Mouse (Mus musculus) layer of hippocampus, postnatal 10 days (tissue): ENCODE results near the gene Prdm10. TPM values are rescaled to one million over a fixed set of nuclear protein-coding genes. Genes with fewer than 3 reads are reported as not detected.

Experiments
- DNase-seq, 2 experiments: peaks; one replicate each; pipeline ENCODE4 v3.0.0; 2021; ENCODE audit warnings: low spot score in 2 of 2
- long read RNA-seq: library from polyadenylated mRNA; stranded (forward); transcript quantifications from one replicate; pipeline ENCODE4 v2.0.0, GENCODE M21; 2023
- total RNA-seq, 2 experiments: library from RNA; stranded (reverse); gene quantifications; 2 replicates each; pipeline ENCODE4 v1.2.3; 2021

The Prdm10 gene
- 10 to 100 TPM; 15.5 to 18.8 TPM for total RNA-seq
- long read RNA-seq, partial matches to known transcripts = 2 of 10 reads
- long read RNA-seq, other reads (novel, unspliced or antisense) = 5 of 10 reads

GRCm38 (mm10) chr9:31280366-31281010 is at the start of gene Prdm10:
Gene Prdm10 (plus strand): TSS chr9:31280538.
- DNase-seq = peak; percentile 95 to 96

GRCm38 (mm10) chr9:31235030-31235429 is 45.3 kb upstream of the Prdm10 start:
- no peak for DNase-seq

DNA sequence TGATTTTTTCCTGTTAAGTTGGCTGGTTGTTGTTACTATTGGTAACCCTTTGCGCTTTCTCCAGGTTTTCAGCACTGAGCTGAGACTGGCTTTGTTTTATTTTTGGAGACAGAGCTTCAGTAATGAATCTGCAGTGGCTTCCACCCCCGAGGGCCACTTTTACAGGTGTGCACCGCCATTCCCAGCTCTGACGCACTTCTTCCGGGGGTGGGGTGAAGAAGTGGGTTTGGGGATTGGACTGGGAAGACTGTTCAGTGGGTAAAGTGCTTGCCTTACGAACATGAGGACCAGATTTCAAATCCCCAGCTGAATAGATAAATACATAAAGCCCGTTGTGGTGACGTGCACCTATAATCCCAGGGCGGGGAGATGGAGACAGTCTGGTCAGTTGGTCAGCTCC is 44.8 kb upstream of the Prdm10 start:
- DNase-seq = no peak

DNA sequence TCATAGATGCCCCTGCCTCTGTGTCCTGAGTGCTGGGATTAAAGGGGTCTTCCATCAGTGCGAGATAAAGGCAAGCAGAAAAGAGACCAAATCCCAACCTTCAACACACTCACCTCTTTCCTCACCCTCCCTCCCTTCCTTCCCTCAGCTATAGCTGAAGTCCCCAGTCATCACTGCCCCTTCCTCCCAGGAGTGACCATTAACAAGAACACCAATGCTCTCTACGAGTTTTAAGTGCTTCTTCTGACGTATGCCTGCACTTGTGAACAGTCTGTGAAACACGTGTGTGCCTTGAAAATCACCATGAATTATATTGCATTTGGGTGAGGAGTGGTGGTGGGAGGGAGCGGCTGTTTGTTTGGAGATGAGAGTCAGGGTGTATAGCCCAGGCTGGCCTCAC is 44.3 kb upstream of the Prdm10 start:
- no peak for DNase-seq

GRCm38 (mm10) chr9:31238526-31238925 is 41.8 kb upstream of the Prdm10 start:
- DNase-seq = no peak

GRCm38 (mm10) chr9:31239551-31239950 is 40.8 kb upstream of the Prdm10 start:
- no peak for DNase-seq

- DNase-seq = no peak
Measured at GRCm38 (mm10) chr9:31240522-31241207, 39.7 kb upstream of the Prdm10 start.

DNA sequence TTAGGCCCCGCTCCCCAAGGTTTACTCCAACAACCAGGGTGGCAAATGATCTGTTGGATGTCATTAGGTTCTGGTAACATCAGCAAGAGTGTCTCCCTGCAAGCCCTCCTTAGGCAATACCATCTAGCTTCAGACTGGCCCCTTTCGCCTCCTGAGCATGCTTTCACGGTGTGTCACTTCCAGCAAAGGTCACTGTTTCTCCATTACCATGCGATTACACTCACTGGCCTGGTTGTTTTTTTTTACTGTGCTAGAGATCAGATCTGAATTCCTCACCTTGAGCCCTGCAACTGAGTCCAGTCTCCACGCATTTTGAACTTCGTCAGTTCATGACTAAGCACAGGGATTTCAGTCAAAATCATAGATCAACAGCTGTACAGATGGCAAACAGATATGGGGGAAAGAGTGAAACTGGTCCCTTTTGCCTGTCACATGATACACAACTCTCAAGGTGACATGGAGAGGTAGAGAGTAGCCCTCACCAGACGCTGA is 39.1 kb upstream of the Prdm10 start:
- no peak for DNase-seq

DNA sequence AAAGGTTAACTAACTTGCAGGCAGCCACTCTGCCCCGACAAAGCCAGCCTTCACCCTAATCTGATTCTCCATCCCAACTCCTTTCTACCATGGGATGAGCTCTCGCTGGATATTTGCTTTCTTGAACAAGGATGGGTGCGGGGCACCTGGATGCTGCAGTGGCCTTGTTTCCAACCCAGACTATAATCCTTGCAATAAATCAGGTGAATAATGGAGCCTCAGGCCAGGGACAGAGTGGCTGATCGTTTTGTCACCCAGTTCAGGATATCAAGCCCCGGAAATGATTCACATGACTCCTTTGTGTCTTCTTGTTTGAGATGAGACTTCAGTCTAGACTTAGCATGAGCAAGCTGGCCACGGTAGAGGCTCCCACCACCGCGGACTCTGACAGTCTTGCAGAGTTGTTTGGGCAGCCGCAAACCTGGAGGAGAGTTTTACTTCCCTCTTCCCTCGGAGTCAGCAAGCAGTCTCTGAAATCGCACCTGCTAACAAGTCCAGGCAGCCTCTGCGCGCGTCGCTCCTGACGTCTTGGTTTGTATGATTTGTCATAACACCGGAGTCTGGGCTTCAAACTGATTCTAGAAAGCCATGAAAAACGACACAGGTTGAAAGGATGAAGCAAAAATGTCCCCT is 36.9 kb upstream of the Prdm10 start:
- DNase-seq = no peak

DNA sequence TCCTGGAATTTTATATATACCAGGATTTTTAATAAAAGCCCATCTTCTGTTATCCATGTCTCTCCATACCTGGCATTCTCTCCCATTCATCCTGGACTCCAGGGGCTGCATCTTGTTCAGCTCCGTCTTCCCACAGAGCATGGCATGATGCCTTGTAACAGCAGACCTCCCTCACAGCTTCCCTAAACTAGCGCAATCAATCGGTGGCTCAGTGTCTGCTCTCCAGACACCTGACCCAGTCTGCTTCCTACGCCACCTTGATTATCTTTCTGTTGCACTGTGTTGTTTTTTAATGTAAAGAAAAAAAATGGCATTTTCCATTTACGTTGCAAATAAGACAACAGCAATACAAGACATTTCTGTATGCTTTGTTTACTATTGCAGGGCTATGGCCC is 36.4 kb upstream of the Prdm10 start:
- DNase-seq = no peak

GRCm38 (mm10) chr9:31245006-31245405 is 35.3 kb upstream of the Prdm10 start:
- no peak for DNase-seq

DNA sequence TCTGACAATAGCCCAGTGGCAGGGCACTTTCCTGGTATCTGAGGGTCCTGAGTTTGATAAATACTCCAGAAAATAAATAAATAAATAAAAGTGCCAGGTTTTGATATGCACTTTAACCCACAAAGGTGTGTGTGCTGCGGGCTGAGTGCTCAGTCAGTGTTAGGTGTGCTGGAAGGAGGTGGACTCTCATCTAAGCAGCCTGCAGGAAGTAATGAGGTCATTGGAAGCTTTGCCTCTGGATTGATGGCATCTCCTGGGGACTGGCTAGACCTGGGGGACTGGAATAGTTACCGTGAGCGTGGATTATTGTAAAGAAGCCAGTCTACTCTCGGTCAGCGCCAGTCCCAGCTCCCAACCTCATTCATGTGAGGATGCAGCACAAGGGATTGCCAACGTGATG is 33.9 kb upstream of the Prdm10 start:
- DNase-seq = no peak

DNA sequence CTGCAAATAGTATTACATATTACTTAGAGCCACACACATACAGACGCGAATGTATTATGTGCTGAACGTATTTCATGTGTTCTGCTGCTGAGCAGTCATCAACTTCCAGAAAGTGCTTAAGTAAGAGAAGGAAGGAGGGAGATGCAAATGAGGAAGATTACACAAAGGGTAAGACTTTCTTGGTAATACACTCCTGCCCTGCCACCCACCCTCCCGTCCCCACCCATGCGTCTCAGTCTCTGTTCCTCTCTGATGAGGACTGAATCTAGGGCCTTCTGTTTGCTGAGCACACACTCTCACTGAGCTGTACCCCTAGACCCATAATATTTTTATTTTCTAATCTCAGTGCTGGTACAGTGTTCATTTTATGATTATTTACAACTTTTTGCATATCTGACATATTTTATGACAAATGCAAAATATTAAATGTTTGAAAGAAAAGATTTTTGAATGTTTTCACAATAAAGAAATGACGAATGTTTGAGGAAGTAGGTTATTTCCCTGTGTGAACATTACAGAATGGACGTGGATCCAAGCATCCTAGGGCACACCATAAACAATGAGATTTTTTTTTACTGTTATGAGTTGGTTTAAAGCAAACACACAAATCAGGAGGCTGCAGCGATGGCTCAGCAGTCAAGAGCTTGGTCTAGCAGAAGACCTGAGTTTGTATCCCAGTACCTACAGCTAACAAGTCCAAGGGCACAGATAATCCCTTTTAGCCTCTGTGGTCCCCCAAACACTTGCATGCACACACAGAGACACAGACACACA is 32.7 kb upstream of the Prdm10 start:
- DNase-seq = no peak

DNA sequence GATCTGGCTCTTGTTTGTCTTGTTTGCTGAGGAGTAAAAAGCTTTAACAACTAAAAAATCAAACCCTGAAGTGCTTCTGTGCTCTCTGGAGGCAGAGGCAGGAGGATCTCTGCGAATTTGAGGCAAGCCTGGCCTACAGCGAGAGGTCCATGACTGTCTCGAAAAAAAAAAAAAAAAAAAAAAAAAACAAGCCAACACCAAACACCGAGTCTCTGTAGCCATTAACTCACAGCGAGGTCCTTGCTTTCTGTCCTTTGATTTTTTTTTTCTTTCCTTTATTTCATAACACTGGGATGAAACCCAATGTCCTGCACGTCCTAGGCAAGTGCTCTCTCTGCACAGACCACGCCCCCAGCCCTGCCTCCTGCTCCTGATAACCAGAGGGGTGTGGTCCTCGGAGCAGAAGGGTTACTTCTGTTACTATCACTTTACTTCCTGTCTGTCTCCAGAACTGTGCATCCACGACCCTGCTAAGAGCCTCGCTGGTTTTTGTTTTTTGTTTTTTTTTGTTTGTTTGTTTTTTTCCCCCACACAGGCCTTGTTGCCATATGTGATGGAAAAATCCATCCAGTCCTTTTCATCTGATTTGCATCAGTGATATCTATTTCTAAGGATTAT is 28.0 kb upstream of the Prdm10 start:
- no peak for DNase-seq

DNA sequence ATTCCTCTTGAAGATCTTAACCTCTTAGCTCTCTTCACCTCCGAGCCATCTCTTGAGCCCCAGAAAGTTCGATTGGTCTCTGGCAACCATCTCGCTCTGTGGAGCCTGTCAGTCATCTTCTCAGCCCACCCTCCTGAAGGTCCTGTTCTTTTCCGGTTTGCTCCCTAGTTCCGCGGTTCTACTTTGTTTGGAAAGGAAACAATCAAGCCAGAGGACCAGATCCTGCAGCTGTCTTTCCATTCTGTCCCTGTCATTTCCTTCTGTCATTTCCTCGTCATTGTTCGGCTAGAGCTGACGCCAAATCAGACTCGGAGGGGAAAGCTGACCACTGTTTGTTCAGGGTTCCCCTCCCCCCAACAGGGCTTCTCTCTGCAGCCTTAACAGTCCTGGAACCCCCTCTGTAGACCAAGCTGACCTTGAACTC is 27.0 kb upstream of the Prdm10 start:
- peak in 1 of 2 experiments; percentile 12 for DNase-seq

GRCm38 (mm10) chr9:31253866-31254696 is 26.3 kb upstream of the Prdm10 start:
- DNase-seq = no peak

DNA sequence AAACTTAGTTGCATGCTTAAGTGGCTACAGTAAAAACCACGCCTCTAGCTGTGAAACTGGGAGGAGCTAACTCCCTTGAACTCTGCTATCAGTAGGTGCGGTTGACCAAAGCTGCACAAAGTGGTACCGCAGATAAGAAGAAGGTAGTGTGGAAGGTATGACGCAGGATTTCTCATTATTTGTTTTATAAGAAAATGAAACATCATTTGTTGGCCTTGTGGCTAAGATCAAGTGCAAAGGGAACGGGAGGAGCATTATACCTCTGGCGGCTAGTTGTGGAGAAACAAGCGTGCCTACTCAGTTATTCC is 25.7 kb upstream of the Prdm10 start:
- DNase-seq = no peak

DNA sequence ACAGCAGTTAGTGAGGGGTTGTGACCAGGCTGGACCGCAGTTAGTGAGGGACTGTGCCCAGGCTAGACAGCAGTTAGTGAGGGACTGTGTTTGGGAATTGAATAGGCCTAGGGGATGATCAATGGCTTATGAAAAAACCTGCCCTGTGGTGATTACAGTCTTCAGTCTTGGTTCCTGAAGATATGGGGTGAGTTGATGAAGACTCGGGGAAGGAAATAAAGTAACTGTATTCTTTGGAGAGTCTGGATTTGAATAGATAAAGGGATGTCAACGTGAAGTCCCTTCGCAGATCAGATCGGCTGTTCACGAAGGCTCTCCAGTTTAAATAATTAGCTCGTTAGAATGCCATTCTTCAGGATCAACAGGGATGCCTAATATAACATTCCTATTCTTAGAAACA is 24.4 kb upstream of the Prdm10 start:
- no peak for DNase-seq

DNA sequence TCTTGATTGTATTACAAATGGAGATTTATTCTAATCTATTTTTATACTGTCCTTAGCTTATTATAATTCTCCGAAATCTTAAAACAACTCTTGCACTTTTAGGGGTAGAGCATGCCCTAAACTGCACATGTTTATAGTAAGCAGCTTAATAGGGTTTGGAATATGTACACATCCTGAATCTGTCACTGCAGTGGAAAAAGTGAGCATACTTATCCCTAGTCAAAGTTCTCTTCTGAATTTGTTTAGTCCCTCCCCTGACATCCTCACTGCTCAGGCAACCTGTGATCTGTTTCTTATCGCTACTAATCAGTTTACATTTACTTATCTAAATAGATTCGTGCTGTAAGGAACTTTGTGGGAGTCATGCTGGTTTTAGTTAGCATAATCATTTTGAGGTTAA is 22.1 kb upstream of the Prdm10 start:
- DNase-seq = no peak

DNA sequence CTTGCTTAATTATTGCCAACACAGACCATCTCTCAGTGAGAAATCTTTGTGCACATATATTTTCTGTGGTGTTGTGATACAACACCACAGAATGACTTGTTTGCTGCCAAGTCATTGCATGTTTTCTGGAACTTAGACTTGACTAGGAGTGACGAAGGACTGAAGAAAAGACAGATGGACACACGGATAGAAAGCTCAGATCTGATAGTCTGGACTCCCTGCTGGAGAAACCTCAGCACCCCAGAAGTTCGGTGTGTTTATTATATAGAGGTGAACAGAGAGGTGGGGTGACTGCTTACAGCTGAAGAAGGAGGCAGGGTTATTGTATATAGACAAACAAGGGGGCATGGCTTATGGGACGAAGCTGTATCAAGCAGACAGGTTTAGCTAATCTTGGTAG is 20.1 kb upstream of the Prdm10 start:
- no peak for DNase-seq
